Mouse (Mus musculus): Measurements from ENCODE around the gene Gm10837. TPM values are rescaled to one million over a fixed set of nuclear protein-coding genes. Genes with fewer than 3 reads are reported as not detected.

Gene Gm10837
- polyA plus RNA-seq, 1 experiment from 2014 or later: not detected

- Histone ChIP-seq H3K4me1 (no peaks in the 10 kb centered on the region), H3K9ac (no peak overlapping the region), H3K9me3 (no peaks in the 10 kb centered on the region), H3K4me2 (no peak overlapping the region), H3K36me3 (no peaks in the 10 kb centered on the region), H3K27me3 (peaks cover 92% of the 10 kb centered on the region), H3K27ac (no peak overlapping the region), H3K4me3 (no peak overlapping the region)
- 2% methylated on average over 4 of the region's 4 CpGs for WGBS
- ATAC-seq (ENCODE audit: borderline replicate concordance, extremely low read depth, low FRiP score, low TSS enrichment): no peak
Measured at GRCm38 (mm10) chr14:122484458-122484843, 5.9 kb upstream of the Gm10837 start.

- ATAC-seq (ENCODE audit: borderline replicate concordance, extremely low read depth, low FRiP score, low TSS enrichment): no peak
- peaks cover 93% of the 10 kb centered on the region for H3K27me3 ChIP-seq
- no peak overlapping the region for H3K4me2 ChIP-seq
- no peak overlapping the region for H3K27ac ChIP-seq
- H3K4me3 ChIP-seq: no peak overlapping the region
- no peaks in the 10 kb centered on the region for H3K9me3 ChIP-seq
- H3K9ac ChIP-seq: no peak overlapping the region
- no peaks in the 10 kb centered on the region for H3K4me1 ChIP-seq
- H3K36me3 ChIP-seq: no peaks in the 10 kb centered on the region
- 3% methylated on average over 22 of the region's 24 CpGs for WGBS
Measured at GRCm38 (mm10) chr14:122484844-122485551, 5.4 kb upstream of the Gm10837 start.

GRCm38 (mm10) chr14:122485635-122486181 is 4.7 kb upstream of the Gm10837 start:
- no peak overlapping the region for H3K27ac ChIP-seq
- WGBS: 3% methylated on average over 12 of the region's 12 CpGs
- no peaks in the 10 kb centered on the region for H3K36me3 ChIP-seq
- H3K9me3 ChIP-seq: no peaks in the 10 kb centered on the region
- H3K9ac ChIP-seq: no peak overlapping the region
- 0 out of 2 replicates have a peak, but pooled peaks cover 2% of the 10 kb centered on the region for H3K4me1 ChIP-seq
- ATAC-seq (ENCODE audit: borderline replicate concordance, extremely low read depth, low FRiP score, low TSS enrichment): no peak
- H3K27me3 ChIP-seq: peaks cover 93% of the 10 kb centered on the region
- no peak overlapping the region for H3K4me2 ChIP-seq
- H3K4me3 ChIP-seq: no peak overlapping the region

GRCm38 (mm10) chr14:122486611-122487010 is 3.8 kb upstream of the Gm10837 start:
- 0 out of 2 replicates have a peak, but pooled peaks cover 4% of the 10 kb centered on the region for H3K4me1 ChIP-seq
- no peaks in the 10 kb centered on the region for H3K9me3 ChIP-seq
- H3K4me2 ChIP-seq: no peak overlapping the region
- 0% methylated on average over 1 of the region's 1 CpGs for WGBS
- H3K36me3 ChIP-seq: no peaks in the 10 kb centered on the region
- no peak overlapping the region for H3K4me3 ChIP-seq
- ATAC-seq (ENCODE audit: borderline replicate concordance, extremely low read depth, low FRiP score, low TSS enrichment): no peak
- H3K27me3 ChIP-seq: peaks cover 93% of the 10 kb centered on the region
- H3K9ac ChIP-seq: no peak overlapping the region
- H3K27ac ChIP-seq: no peak overlapping the region

GRCm38 (mm10) chr14:122487366-122487765 is 3.0 kb upstream of the Gm10837 start:
- Histone ChIP-seq H3K4me1 (0 out of 2 replicates have a peak, but pooled peaks cover 4% of the 10 kb centered on the region), H3K27ac (no peak overlapping the region), H3K9me3 (no peaks in the 10 kb centered on the region), H3K27me3 (peaks cover 88% of the 10 kb centered on the region), H3K9ac (no peak overlapping the region), H3K4me3 (no peak overlapping the region), H3K4me2 (no peak overlapping the region), H3K36me3 (no peaks in the 10 kb centered on the region)
- WGBS: 1% methylated on average over 5 of the region's 5 CpGs
- ATAC-seq (ENCODE audit: borderline replicate concordance, extremely low read depth, low FRiP score, low TSS enrichment): no peak

GRCm38 (mm10) chr14:122489041-122489440 is 1.3 kb upstream of the Gm10837 start:
- H3K4me3 ChIP-seq: no peak overlapping the region
- ATAC-seq (ENCODE audit: borderline replicate concordance, extremely low read depth, low FRiP score, low TSS enrichment): no peak
- H3K27me3 ChIP-seq: peaks cover 88% of the 10 kb centered on the region
- no peak overlapping the region for H3K9ac ChIP-seq
- H3K9me3 ChIP-seq: no peaks in the 10 kb centered on the region
- no peak overlapping the region for H3K4me2 ChIP-seq
- WGBS: 1% methylated on average over 5 of the region's 5 CpGs
- 0 out of 2 replicates have a peak, but pooled peaks cover 4% of the 10 kb centered on the region for H3K4me1 ChIP-seq
- no peak overlapping the region for H3K27ac ChIP-seq
- no peaks in the 10 kb centered on the region for H3K36me3 ChIP-seq

- no peaks in the 10 kb centered on the region for H3K36me3 ChIP-seq
- H3K4me2 ChIP-seq: no peak overlapping the region
Measured at GRCm38 (mm10) chr14:122489686-122490414, 536 bp upstream of the Gm10837 start.

GRCm38 (mm10) chr14:122491521-122491920 is 1.1 kb downstream of the Gm10837 start:
- H3K4me1 ChIP-seq: 0 out of 2 replicates have a peak, but pooled peaks cover 4% of the 10 kb centered on the region

More at GRCm38 (mm10) chr14:122489686-122490414, 536 bp upstream of the Gm10837 start:
- Histone ChIP-seq H3K9ac (no peak overlapping the region), H3K4me1 (0 out of 2 replicates have a peak, but pooled peaks cover 4% of the 10 kb centered on the region), H3K4me3 (no peak overlapping the region), H3K27ac (no peak overlapping the region), H3K27me3 (peaks cover 88% of the 10 kb centered on the region), H3K9me3 (no peaks in the 10 kb centered on the region)
- no peak for ATAC-seq (ENCODE audit: borderline replicate concordance, extremely low read depth, low FRiP score, low TSS enrichment)
- WGBS: 5% methylated on average over 12 of the region's 12 CpGs

GRCm38 (mm10) chr14:122492015-122492414 is 1.6 kb downstream of the Gm10837 start:
- Histone ChIP-seq H3K27me3 (peaks cover 76% of the 10 kb centered on the region), H3K36me3 (no peaks in the 10 kb centered on the region)
- ATAC-seq (ENCODE audit: borderline replicate concordance, extremely low read depth, low FRiP score, low TSS enrichment): no peak

More at GRCm38 (mm10) chr14:122491521-122491920, 1.1 kb downstream of the Gm10837 start:
- WGBS: 67% methylated on average over 6 of the region's 6 CpGs
- Histone ChIP-seq H3K27ac (no peak overlapping the region), H3K27me3 (peaks cover 75% of the 10 kb centered on the region), H3K4me3 (no peak overlapping the region), H3K9me3 (no peaks in the 10 kb centered on the region), H3K9ac (no peak overlapping the region), H3K36me3 (no peaks in the 10 kb centered on the region), H3K4me2 (no peak overlapping the region)
- no peak for ATAC-seq (ENCODE audit: borderline replicate concordance, extremely low read depth, low FRiP score, low TSS enrichment)

GRCm38 (mm10) chr14:122509058-122509457 is 18.7 kb downstream of the Gm10837 start:
- Histone ChIP-seq H3K36me3 (no peaks in the 10 kb centered on the region), H3K27ac (no peak overlapping the region), H3K27me3 (0 out of 2 replicates have a peak, but pooled peaks cover 16% of the 10 kb centered on the region), H3K4me2 (no peak overlapping the region), H3K9ac (no peak overlapping the region), H3K9me3 (no peaks in the 10 kb centered on the region), H3K4me3 (no peak overlapping the region), H3K4me1 (no peaks in the 10 kb centered on the region)
- 24% methylated on average over 2 of the region's 2 CpGs for WGBS
- ATAC-seq (ENCODE audit: borderline replicate concordance, extremely low read depth, low FRiP score, low TSS enrichment): no peak

More at GRCm38 (mm10) chr14:122492015-122492414, 1.6 kb downstream of the Gm10837 start:
- no peak overlapping the region for H3K4me3 ChIP-seq
- 79% methylated on average over 1 of the region's 1 CpGs for WGBS
- no peak overlapping the region for H3K4me2 ChIP-seq
- H3K9ac ChIP-seq: no peak overlapping the region
- 0 out of 2 replicates have a peak, but pooled peaks cover 4% of the 10 kb centered on the region for H3K4me1 ChIP-seq
- no peaks in the 10 kb centered on the region for H3K9me3 ChIP-seq
- H3K27ac ChIP-seq: no peak overlapping the region

- Histone ChIP-seq H3K4me2 (no peak overlapping the region), H3K36me3 (no peaks in the 10 kb centered on the region), H3K27ac (no peak overlapping the region), H3K9ac (no peak overlapping the region), H3K27me3 (0 out of 2 replicates have a peak, but pooled peaks cover 16% of the 10 kb centered on the region), H3K9me3 (no peaks in the 10 kb centered on the region), H3K4me3 (no peak overlapping the region), H3K4me1 (no peaks in the 10 kb centered on the region)
- 40% methylated on average over 3 of the region's 3 CpGs for WGBS
- ATAC-seq (ENCODE audit: borderline replicate concordance, extremely low read depth, low FRiP score, low TSS enrichment): no peak
Measured at GRCm38 (mm10) chr14:122511519-122511918, 21.1 kb downstream of the Gm10837 start.
